Mouse (Mus musculus): Measurements from ENCODE around the gene Hhipl2. TPM values are rescaled to one million over a fixed set of nuclear protein-coding genes. Genes with fewer than 3 reads are reported as not detected.
A peak's percentile ranks its signal among the peaks of the same experiment; 100 is the strongest.

Hhipl2 gene
- total RNA-seq, 2 experiments from 2014 or later: 0.33 to 0.39 TPM

DNA sequence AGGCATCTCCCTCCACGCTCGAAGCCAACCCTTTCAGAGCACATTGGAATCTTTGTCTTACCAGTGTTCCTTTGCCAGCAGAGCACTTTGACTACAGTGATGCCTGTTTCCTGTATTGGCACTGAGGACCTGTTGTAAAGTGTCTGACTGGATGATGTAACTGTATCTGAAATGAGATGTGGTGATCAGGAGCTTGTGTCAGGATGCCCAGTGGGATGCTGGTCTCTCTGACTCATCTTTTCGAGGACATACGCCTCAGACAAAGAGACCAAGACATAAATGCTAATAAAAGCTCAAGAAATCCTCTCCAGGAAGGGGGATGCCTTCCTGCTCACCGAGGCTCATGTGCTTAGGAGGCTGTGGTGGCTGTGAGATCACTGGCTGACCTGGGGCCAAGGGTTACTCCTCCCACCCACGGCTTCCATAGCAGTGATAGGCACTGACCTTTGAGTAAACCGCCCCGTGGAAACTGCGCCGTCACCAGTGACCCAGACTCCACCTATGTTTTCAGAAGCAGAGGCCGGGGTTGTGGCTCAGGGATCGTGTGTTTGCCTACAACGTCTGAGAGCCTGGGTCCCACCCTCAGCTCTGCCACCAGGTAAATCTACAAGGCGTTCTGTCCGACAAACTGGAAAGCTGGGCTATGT, 3.8 kb upstream of the Hhipl2 start:
- no peak for TF ChIP-seq CTCF (conservative IDR thresholded peaks at IDR 0.05)
- DNase-seq (ENCODE audit: low spot score in 2 of 2): no peak
- no peak overlapping the region for H3K4me3 ChIP-seq
- H3K27ac ChIP-seq: no peak overlapping the region

DNA sequence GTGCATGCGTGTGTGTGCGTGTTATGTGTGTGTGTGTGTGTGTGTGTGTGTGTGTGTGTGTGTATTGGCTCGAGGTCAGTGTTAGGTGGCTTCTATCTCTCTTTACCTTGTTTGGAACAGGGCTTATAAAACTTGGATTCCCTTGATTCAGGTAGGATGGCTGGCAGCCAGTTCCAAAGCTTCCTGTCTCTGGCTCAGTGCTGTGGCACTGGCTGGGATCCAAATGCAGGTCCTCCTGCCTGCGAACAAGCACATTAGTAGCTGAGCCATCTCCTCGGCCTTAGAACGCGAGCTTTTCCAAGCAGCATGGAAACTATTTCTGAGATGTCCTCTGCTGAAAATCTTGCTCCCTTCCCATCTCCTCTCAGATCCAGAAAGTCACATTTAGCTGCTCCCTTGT, 1.7 kb downstream of the Hhipl2 start:
- no peak overlapping the region for H3K4me3 ChIP-seq
- no peak for TF ChIP-seq CTCF (conservative IDR thresholded peaks at IDR 0.05)
- no peak overlapping the region for H3K27ac ChIP-seq
- no peak for DNase-seq (ENCODE audit: low spot score in 2 of 2)

DNA sequence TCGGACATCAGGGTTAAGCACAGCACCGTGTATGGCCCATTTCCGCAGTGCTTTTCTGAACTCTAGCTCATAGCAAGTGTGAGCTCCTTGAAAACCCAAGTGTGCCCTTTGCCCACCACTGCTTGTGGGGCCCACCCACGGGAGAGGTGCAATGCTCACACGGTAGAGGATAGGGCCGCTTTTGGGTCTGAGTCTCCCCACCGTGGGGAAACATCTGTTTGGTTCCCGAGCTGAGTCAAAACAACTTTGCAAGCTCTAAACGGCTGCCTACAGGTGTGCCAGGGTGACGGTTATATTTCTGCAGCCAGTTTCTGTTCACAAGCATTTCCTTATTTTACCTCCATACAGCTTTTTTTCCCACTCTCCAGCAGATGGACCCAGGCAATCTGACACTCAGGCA, 2.3 kb downstream of the Hhipl2 start:
- TF ChIP-seq CTCF (conservative IDR thresholded peaks at IDR 0.05): no peak
- no peak overlapping the region for H3K27ac ChIP-seq
- no peak for DNase-seq (ENCODE audit: low spot score in 2 of 2)
- H3K4me3 ChIP-seq: no peak overlapping the region

DNA sequence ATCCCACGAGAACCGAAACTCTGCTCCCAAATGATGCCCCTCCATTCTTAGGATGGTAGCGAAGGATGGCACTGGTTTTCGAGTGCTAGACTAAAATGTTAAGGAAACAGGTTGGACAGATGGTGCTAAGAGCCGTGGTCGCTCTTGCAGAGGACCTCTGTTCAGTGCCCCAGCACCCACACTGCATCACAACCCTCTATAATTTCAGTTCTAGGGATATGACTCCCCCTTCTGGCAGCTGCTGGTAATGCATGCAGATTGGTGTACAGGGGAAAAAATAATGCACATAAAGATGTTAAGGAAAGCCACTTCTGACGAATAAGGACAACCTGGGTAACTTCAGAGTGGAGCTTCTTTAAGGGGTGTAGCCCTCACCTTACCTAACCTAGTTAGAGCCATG, 6.1 kb downstream of the Hhipl2 start:
- Histone ChIP-seq H3K4me3 (no peak overlapping the region), H3K27ac (no peak overlapping the region)
- TF ChIP-seq CTCF (conservative IDR thresholded peaks at IDR 0.05): peak; percentile 51
- DNase-seq (ENCODE audit: low spot score in 2 of 2): no peak

DNA sequence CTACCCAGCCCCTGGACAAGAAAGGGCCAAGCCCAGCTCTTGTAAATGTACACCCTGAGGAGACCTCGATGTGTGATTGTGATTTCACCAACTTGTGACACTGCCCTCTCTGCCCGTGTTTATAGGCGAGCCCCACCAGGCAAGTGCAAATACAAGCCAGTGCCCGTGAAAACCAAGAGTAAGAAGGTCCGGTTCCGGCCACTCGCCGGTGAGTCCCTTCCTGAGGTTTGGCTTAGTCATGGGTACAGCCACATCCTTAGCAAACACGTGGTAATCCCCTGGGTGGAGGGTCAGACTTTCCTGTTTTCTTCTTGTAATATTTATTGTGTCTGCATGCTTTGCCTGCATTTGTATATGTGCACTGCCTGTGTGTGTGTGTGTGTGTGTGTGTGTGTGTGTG, 16.9 kb downstream of the Hhipl2 start:
- no peak for TF ChIP-seq CTCF (conservative IDR thresholded peaks at IDR 0.05)
- Histone ChIP-seq H3K4me3 (no peak overlapping the region), H3K27ac (no peak overlapping the region)
- DNase-seq (ENCODE audit: low spot score in 2 of 2): no peak

DNA sequence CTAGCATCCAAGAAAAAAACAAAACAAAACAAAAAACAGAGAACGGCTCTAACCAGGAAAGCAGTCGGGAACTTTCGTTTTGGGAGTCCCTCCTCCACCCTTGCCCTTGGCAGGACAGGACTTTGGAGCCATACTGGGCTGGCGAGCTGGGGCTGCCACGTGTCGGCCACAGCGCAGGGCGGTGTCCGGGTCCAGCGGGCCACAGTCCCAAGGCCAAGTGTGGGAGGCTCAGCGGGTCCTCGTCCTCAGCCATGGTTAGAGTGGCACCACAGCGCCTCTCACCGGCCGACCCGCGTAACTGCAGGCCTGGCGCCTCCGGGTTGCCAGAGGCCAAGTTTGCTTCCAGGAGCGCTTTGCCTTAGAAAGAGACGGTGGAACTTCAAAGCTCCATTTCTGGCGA, 21.0 kb downstream of the Hhipl2 start:
- TF ChIP-seq CTCF (conservative IDR thresholded peaks at IDR 0.05): peak; percentile 95
- Histone ChIP-seq H3K27ac (peak overlapping the region; percentile 32; the same call in 1 of the 2 replicates), H3K4me3 (peak overlapping the region; percentile 23; the same call in 1 of the 2 replicates)
- DNase-seq (ENCODE audit: low spot score in 2 of 2): peak; percentile 52 to 74

DNA sequence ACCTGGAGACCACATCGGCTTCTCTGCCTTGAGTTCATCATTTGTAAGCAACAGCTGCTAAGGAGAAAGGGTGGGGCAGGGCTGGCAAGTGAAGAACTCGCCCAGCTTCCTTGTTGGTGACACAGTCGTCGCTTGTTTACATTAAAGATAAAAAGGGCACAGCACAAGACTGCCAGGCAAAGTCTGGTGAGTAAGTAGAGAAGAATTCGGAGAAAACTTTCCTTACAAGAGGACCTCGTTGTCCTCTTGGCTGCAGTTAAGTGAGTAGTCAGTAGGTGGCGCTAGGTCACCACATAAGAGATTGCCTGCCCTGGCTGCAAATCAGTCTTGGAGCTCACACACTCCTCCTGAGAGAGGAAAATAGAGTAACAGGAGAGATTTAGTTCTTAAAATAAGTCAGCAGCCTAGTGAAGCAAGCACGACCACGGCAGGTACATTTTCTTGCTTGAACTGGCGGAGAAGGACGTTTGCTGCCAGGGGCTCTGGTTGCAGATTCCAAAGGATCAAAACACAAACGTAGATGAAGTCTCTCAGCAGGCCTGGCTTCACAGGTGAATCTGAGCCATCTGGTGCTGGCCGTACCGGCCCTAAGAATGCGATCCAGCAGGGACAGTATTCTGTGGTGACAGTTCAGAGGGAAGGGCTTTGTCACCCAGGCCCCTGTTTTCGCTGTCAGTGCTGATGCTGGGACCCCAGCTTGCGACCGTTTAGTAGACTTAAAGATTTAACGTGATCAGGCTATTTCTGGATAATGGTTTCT, 24.2 kb downstream of the Hhipl2 start:
- no peak overlapping the region for H3K27ac ChIP-seq
- H3K4me3 ChIP-seq: no peak overlapping the region
- peak; percentile 96 for TF ChIP-seq CTCF (conservative IDR thresholded peaks at IDR 0.05)
- DNase-seq (ENCODE audit: low spot score in 2 of 2): peak; percentile 70 to 86

DNA sequence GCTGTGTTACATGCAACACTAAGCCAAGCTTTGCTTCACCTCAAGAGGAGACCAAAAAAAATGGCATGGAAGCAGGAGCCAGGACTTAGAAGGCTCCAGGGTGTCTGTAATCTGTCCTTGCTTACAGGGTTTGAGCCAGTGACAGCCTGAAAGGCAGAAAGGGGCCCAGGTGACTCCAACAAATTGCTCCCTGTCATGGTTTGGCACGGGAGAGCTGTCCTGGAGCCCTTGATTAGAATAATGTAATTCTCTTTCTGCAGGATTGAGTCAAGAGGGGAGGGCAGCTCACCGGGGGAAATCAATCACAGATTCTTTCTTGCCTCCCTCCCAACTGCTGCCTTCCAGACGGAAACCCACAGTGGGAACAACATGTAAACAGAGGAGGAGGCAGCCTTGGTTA, 35.1 kb downstream of the Hhipl2 start:
- TF ChIP-seq CTCF (conservative IDR thresholded peaks at IDR 0.05): no peak
- Histone ChIP-seq H3K4me3 (no peak overlapping the region), H3K27ac (no peak overlapping the region)
- DNase-seq (ENCODE audit: low spot score in 2 of 2): no peak

Other genes starting within 250 kb of the Hhipl2 start
- 1 to 10 TPM; 4.6 to 5.8 TPM for gene Disp1, start 196.7 kb upstream of the Hhipl2 start, total RNA-seq (2021)
- 10 to 100 TPM; 47.8 to 47.9 TPM for gene Aida, start 121.6 kb upstream of the Hhipl2 start, total RNA-seq (2021)
- 10 to 100 TPM; 48.6 to 61.8 TPM for gene Brox, start 120.9 kb upstream of the Hhipl2 start, total RNA-seq (2021)
- 100 to 1,000 TPM; 221 to 224 TPM for gene Mia3, start 48.7 kb upstream of the Hhipl2 start, total RNA-seq (2021)
- gene Taf1a, start 29.2 kb upstream of the Hhipl2 start, total RNA-seq (2021): 10 to 100 TPM; 19.3 to 20.5 TPM